Mouse (Mus musculus) urinary bladder, adult 18-20 months (tissue): Measurements from ENCODE around the gene Crtap.
A peak's percentile ranks its signal among the peaks of the same experiment; 100 is the strongest.
"Not testable (repeated sequence)": the region's sequence is repeated elsewhere in the genome, so short reads cannot be mapped to it uniquely, and the experiment has no call there.

ENCODE experiments used
- DNase-seq, 2 experiments: peaks; one replicate each; pipeline ENCODE4 v3.0.0; 2022; ENCODE audit warnings: low spot score in 2 of 2, mixed read lengths in 2 of 2

Gene Crtap

DNA sequence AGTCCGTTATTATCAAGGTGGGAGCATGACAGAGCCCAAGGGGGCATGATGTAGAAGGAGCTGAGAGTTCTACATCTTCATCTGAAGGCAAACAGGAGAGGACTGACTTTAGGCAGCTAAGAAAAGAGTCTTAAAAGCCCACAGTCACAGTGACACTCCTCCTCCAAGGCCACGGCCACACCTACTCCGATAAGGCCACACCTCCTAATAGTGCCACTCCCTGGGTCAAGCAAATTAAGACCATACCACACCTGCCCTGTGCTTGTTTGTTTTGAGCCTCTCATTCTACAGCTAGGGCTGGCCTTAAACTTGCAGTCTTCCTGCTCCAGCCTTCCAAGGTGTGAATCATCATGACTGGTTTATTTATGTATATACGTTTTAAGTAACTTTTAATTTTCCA is 4.8 kb upstream of the Crtap start:
- DNase-seq, result no peak

DNA sequence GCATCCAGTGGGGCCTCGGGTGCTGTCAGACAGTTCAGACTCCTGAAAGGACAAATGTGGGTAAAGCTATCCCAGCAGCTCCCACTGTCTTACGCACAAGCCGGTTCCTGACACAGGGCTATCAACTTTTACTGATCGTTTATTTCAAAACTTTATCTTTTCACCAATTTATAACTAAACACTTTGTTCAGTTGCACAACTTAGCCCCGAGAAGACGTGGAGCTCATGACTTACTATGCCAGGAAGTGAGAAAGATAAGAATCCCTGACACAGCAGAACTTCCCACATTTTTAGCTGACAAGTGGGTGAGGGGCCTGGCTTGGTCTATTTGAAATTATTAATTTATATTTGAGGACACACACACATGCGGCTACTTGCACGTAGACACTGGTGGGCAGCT is 4.2 kb upstream of the Crtap start:
- DNase-seq, result no peak

DNA sequence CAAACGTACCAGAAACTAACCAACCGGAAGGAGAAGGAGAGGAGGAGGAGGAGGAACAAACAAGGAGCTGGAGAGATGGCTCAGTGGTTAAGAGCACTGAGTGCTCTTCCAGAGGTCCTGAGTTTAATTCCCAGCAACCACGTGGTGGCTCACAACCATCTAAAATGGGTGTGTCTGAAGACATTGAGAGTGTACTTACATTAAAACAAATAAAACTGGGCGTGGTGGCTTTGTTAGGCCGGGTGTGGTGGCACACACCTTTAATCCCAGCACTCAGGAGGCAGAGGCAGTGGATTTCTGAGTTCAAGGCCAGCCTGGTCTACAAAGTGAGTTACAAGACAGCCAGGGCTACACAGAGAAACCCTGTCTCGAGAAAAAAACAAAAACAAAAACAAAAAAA is 3.7 kb upstream of the Crtap start:
- DNase-seq, result not testable (repeated sequence)

DNA sequence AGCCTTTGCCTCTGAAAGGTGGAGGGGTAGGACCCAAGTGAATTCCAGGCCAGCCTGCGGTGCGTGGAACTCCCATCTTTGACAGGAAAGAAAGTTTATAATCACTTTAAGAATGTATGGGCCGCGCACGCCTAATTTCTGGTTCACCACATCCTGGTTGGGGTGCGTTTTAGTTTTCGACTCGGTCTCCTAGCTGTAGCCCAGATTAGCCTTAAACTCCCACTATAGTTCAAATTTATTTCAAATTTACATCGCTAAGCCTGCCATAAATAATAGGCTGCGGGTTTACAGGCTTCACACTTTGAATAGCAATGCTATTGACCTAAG is 237 bp upstream of the Crtap start:
- no peak for DNase-seq

DNA sequence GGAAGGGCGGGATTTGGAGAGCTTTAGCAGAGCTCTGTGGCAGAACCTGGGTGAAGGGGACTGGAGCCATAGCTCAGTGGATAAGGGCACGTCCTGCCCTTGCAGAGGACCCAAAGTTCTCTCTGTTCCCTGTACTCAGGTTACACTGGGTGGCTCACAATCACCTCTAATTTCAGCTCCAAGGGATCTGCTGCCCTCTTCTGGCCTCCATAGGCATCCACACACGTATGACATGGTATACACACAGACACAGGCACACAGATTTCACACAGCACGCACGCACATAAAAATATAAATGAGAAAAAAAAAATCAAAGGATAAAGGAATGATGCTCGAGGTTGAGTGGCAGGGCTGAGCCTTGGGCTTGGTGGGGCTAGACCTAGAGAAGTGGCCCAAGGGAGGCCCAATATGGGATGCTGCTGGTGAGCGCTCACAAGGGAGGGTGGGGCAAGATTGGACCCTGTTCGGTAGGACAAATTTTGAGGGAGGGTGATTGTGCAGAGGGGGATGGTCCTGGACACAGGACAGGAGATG is 1.0 kb downstream of the Crtap start:
- DNase-seq, result no peak

DNA sequence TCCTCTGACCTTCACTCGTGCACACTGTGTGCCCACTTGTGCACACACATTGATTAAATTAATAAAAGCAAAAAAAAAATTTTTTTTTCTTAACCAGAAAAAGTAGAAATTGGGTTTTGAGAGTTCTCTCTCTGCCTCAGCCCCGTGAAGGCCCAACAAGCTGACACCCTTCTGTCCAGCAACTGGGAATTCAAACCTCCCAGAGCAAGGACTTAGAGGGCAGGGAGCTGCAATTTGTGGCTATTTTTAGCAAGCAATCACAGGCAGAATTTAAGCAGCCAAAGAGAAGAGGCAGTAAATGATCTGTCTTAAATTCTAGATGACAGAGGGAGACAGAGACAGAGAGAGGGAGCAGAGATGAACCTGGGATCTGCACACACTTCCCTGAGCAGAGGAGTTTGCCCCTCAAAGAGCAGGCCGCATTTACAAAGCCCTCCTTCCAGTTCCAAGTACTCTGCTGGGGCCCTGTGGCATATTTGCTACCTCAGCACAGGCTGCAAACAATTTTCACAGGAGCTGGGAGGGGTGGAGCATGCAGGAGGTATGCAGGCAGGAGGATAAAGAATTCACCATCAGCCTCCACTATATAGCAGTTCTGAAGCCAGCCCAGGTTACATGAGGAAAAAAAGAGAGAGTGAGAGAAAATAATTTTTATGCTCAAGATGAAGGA is 1.6 kb downstream of the Crtap start:
- DNase-seq, result no peak

DNA sequence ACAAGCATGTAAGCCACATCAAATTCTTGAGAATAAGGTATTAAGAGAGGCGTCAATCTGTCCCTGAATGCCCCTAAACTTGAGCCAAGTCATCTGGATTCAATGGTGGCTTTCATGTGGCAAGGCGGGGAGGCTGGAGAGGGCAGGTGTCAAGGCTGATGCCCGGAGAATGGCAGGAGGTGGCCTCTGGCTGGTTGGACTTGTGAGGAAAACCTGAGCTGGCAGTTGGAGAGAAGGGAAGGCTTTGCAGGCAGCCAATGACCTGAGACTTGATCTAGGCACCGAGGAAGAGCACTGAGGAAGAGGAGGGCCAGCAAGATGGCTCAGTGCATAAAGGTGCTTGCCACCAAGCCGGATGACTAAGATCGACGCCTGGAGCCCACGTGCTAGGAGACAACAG is 2.2 kb downstream of the Crtap start:
- DNase-seq, result no peak

DNA sequence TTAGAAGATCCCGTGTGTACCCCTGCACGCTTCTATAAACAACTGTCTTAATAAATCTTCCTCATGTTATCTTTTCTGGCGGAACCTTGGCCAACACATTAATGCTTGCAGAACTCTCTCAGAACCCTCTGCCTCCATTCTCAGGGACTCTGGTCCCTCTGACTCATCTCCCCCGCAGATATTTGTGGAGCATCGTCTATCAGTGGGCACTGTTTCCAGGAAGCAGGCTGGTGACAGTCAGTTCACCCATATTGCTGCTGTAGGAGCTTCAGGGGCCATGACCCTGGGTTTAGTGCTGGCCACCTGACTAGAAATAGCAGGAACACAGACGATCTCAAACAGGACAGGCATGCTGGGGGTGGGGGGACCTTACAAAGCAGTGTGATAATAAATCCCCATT is 3.4 kb downstream of the Crtap start:
- DNase-seq, result no peak

DNA sequence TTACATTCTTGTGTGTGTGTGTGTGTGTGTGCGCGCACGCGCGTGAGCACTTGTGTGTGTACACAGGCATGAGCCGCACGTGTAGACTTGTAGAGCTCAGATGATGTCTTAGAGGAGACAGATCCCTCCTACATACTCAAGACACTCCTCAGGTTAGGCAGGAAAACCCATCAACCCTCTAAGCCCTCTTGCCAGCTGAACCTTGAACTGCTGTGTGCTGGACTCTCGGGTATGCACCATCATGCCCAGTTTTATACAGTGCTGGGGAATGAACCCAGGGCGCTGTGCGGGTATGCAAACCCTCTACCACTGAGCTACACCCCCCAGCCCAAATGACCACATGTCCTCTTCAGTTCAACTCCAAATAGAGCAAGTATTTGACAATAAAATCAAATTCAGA is 5.3 kb downstream of the Crtap start:
- DNase-seq, result no peak

DNA sequence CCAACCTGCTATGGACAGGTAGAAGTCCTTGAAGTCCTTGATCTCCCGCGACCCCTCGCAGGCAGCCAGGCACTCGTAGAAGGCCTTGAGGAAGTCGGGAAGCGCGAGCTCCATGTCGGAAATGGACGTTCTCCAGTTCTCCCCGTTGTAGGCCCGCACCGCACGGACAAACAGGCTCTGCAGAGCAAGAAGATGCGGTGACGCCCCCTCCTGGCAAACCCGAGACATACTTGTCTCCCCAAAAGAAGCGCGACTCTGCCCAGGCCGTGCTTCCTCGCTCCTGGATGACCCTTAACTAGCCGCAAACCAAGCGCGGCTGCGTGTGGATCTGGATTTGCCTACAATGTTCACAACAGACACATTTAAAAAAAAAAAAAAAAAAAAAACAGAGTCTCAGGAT is 5.8 kb downstream of the Crtap start:
- no peak for DNase-seq

DNA sequence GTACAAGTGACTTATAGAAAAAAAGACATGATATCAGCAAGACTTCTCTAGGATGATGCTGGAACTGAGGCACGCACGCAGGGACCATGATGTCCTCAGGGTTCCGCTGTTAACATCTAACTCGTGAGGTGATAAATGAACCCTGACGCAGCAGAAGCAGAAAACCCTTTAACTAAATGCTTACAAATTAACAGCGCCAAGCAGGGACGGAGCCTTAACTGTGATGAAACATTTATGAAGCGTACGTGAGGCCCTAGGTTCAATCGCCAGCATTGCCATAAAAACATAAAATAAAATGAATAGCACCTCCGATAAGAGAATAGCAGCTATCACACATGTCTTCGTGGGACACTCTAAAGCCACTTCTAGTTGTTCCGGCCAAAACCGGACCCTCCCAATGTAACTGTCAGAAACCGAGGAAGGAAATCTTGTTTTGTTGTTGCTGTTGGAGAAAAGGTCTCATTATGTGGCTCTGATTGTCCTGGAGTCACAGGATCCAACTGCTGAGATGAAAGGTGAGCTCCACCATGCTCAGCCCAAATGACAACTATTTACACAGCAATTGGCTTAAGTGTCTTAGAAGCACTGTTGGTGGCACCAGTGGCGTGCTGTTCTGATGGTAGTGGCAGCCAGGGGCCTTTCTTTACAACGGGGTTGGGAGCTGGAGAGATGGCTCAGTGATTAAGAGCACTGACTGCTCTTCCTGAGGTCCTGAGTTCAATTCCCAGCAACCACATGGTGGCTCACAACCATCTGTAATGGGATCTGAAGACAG is 7.4 kb downstream of the Crtap start:
- no peak for DNase-seq

DNA sequence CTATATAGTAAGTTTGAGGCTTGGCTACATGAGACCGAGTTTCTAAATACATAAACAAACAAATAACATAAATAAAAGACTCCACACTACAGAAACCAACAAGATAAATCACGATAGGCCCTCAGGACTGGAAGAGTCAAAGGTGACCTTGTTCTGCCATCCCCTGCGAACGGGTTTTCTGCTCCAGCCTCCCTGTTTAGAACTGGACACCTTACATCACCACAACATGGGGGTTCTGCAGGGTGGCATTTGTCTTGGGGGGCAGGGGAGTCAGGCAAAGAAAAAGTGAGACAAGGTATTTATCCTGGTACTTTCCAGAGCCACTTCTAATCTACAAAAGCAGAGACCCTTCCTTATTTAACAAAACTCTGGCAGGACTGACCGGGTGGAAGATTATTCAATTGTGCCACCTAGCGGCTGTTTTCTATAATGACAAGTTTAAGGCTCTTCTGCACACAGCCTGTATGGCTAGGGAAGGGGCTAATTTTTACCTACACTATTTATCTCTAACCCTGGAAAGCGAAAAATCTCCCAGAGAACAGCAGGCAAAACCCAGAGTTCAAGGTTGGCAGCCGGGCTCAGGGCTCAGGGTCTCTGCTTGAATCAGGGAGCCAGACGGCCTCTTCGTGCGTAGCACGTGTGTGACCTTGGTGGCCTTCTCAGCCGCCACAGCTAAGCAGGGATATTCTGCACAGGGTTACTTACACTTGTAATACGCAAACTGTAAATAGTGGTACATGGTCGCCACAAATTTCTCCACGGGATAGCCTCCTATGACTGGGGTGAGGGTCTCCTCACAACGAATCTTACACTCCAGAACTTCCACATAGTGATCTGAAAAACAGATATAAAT is 9.4 kb downstream of the Crtap start:
- no peak for DNase-seq

DNA sequence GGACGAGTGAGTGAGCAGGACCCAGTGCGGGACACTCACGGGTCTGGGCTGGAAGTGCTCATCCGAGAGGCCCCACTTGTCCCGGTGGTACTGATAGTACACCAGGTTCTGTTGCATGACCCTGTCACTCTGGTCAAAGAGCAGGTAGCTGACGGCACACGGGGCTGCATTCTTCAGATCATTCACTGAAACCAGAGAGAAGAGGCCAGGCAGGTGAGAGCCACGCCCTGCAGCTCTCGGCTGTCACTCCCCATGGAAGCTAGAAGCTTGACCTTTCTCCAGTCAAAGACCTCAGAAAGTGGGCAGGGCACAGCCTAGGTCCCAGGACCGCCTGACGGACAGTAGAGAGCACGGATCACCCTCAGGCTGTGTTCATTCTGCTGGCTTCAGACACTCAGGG is 10.6 kb downstream of the Crtap start:
- no peak for DNase-seq

DNA sequence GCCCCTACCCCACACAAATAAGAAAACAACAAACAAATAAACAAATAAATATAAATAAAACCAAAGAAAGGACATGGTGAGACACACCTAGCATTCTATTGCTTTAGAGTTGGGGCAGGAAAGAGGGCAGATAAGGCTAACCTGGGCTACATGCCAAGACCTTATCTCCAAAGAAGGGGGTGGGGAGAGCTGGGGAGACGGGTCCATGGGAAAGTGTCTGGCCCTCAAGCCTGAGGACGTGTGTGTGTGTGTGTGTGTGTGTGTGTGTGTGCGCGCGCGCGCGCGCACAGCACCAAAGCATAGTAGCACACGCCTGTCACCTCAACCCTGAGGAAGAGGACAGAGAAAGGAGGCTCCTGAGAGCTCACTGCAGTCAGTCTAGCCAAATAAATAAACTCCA is 13.3 kb downstream of the Crtap start:
- no peak for DNase-seq

DNA sequence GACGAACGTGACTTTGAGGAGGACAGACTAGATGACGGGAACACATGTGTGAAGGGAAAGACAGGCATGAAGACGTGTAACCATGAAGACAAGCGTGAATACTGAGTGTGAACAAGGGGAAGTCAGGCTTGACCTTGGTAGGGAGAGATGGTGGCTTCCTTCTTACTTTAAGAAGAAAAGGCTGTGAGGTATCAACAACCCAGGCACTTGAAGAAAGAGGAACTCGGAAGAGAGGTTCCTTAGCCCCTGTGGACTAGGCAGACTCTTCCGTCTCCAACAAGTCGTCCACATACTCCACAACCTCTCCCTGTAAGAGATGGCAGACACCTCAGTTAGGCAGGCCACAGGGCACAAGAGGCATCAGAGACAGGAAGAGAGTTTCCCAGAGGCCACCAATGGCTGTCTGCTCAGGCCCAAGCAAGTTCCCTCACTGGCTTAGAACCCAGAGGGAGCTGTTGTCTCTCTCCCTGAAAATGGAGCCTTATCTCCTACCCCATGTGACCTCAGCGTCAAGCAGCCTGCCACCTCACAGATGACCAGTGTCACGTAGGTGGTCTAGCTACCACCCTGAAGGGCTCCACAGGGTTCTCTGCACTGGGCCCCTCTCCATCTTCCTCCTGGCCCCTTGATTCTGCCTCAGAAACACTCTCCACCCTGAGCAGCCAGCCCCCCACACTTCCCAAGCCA is 15.1 kb downstream of the Crtap start:
- DNase-seq, result no peak

DNA sequence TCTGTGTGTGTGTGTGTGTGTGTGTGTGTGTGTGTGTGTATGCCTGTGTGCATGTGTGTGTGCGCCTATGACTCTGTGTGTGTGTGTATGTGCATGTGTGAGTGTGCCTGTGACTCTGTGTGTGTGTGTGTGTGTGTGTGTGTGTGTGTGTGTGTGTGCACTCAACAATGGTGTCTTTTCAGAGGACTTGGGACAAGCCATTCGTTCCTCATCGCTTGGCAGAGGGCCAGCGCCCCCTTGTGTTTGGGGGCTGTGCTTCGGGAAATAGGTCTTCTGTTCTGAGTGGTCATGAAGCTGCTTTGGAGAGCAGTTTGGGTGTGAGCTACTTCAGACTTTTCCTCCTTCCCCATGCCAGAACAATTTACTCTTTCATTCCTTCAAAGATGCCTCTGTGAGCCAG is 18.8 kb downstream of the Crtap start:
- not testable (repeated sequence) for DNase-seq

DNA sequence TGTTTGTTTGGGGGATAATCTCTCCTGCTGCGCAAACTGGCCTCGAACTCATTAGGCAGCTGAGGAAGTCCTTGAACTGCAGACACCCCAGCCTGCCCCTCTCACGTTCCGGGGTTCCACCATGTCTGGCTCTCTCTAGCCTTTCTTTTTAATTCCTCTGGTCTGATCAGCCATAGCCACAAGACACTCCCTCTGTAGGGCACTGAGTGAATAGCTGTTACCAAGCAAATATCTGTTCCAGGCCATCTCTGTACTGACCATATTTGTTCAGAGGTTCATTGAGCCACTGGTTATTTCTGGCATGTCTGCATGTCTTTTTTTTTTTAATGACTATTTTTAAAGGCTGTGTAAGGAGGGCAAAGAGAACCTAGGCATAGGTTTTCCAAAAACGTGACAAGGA is 21.1 kb downstream of the Crtap start:
- DNase-seq, result not testable (repeated sequence)

DNA sequence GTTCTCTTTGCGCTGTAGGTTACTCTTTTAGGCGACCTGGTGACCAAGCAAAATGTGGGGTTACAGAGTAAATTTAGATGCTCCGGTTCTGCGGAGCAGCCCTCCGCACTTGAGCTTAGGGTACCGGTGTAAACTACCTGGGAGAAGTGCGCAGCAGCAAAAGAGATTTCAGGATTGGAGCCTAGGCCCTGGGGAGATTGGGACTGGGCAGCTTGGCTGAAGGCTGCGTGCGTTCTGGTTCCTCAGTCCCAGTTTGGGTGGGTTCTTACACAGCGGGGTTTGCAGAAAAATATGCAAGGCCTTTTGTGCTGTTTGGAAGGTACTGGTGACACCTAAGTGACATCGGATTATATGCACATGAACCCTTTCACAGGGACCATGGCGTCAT is 22.0 kb downstream of the Crtap start:
- no peak for DNase-seq

DNA sequence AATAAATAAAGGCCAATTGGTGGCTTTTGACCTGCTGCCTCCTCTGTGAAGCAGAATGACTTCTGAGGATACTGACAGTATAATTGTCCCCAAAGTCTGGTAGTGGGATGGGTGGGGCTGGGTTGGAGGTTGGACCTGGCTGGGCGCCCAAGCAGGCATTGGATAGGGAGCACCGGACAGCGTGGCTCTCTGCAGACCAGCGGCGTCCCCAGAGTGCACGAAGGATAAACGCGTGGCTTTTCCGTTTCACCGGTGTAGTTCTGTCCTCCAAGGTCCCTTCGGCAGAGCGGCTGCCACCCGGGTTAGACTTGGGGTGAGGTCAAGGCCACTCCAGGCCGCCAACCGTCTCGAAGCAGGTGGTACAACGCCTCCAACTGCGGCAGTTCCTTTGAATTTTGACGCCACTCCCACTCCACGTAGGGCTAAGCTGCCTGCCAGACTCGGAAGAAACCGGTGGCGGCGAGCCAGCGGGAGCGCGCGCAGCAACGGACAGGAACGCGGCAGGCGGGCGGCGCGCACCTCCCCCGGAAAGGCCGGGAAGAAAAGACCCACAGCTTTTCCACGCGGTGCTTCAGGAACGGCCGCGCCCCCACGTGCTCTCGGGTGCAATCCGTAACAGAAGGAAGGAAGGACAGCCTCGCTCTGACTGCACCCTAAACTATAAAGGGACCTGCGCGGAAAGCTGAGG is 22.5 kb downstream of the Crtap start:
- peak; percentile 54 to 80 for DNase-seq

DNA sequence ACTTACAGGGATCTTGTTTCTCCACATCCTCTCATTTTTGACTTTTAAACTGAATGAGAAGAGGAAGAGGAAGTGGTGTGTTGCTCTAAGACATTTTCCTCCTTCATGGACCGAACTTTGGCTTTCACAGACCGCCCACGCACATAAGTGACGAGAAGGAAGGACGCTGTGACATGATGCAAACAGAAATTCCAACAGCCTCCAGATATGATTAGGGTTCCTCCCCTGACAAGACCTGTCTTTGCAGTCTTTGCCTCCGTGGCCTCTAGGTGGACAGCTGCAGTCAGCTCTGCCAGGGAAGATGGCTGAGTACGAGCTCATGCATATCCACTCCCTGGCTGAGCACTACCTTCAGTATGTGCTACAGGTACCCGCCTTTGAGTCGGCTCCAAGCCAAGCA is 60.6 kb downstream of the Crtap start, which contains the start of gene Bcl2a1c:
Gene Bcl2a1c (plus strand): TSS at position 281 of the 400 bp plus-strand sequence.
- DNase-seq, result not testable (repeated sequence)

DNA sequence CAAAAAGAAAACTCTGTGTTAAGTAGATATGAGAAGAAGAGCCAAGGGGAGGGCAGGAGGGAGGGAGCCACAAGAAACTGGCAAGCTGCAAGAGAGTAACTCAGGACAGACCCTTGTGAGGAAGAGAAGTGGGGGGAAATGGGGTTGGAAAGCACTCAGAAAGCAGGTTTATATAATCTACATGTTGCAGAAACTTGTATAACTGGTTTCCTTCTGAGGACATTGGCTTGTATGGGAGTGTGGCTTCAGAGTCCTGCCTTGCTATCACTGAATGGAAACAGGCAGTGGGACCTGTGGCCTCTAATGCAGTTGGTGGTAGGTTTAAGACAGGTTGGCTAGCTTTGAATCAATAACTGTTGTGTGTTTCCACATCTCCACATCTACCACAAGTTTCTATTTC is 62.1 kb downstream of the Crtap start:
- DNase-seq, result not testable (repeated sequence)
